Mouse (Mus musculus) lung, adult 18-20 months (tissue): ENCODE measurements around the gene Ntsr2.
A peak's percentile ranks its signal among the peaks of the same experiment; 100 is the strongest.

Experiments
- DNase-seq, 2 experiments: peaks; one replicate each; pipeline ENCODE4 v3.0.0; 2022; ENCODE audit warnings: mixed read lengths in 2 of 2

The Ntsr2 gene

GRCm38 (mm10) chr12:16653332-16654093 lies at the start of gene Ntsr2:
TSS of gene Ntsr2 (plus strand) at chr12:16653382.
- DNase-seq, result peak; percentile 67 to 68

GRCm38 (mm10) chr12:16605624-16606023 lies 47.6 kb upstream of the Ntsr2 start:
- DNase-seq, result no peak

GRCm38 (mm10) chr12:16610936-16611335 lies 42.2 kb upstream of the Ntsr2 start, which contains the start of gene Lpin1:
TSS of gene Lpin1 (minus strand) at chr12:16610966.
- DNase-seq, result no peak

GRCm38 (mm10) chr12:16614556-16614955 lies 38.6 kb upstream of the Ntsr2 start:
- peak in 1 of 2 experiments; percentile 30 for DNase-seq

- no peak for DNase-seq
Observed at GRCm38 (mm10) chr12:16615738-16616137, 37.4 kb upstream of the Ntsr2 start.

- DNase-seq, result peak; percentile 91 to 95
Observed at GRCm38 (mm10) chr12:16618512-16619274, 34.5 kb upstream of the Ntsr2 start.

GRCm38 (mm10) chr12:16619453-16619852 lies 33.7 kb upstream of the Ntsr2 start:
- DNase-seq, result no peak

- DNase-seq, result peak; percentile 36 to 55
Observed at GRCm38 (mm10) chr12:16620230-16620629, 33.0 kb upstream of the Ntsr2 start.

GRCm38 (mm10) chr12:16630152-16630865 lies 22.9 kb upstream of the Ntsr2 start:
- DNase-seq, result peak; percentile 35 to 65

- no peak for DNase-seq
Observed at GRCm38 (mm10) chr12:16630866-16631185, 22.4 kb upstream of the Ntsr2 start.

- no peak for DNase-seq
Observed at GRCm38 (mm10) chr12:16631423-16631822, 21.8 kb upstream of the Ntsr2 start.

- DNase-seq, result peak; percentile 17 to 51
Observed at GRCm38 (mm10) chr12:16633235-16633634, 19.9 kb upstream of the Ntsr2 start.

GRCm38 (mm10) chr12:16634075-16634813 lies 18.9 kb upstream of the Ntsr2 start:
- peak; percentile 56 to 65 for DNase-seq

GRCm38 (mm10) chr12:16635816-16636215 lies 17.4 kb upstream of the Ntsr2 start:
- DNase-seq, result peak in 1 of 2 experiments; percentile 21

GRCm38 (mm10) chr12:16639078-16639771 lies 14.0 kb upstream of the Ntsr2 start:
- peak in 1 of 2 experiments; percentile 14 for DNase-seq

- no peak for DNase-seq
Observed at GRCm38 (mm10) chr12:16640075-16640474, 13.1 kb upstream of the Ntsr2 start.

- DNase-seq, result no peak
Observed at GRCm38 (mm10) chr12:16642000-16642399, 11.2 kb upstream of the Ntsr2 start.

GRCm38 (mm10) chr12:16643508-16644345 lies 9.5 kb upstream of the Ntsr2 start:
- peak; percentile 31 to 32 for DNase-seq

GRCm38 (mm10) chr12:16644698-16645097 lies 8.5 kb upstream of the Ntsr2 start:
- DNase-seq, result peak in 1 of 2 experiments; percentile 24

GRCm38 (mm10) chr12:16646780-16647409 lies 6.3 kb upstream of the Ntsr2 start:
- no peak for DNase-seq
